Mouse (Mus musculus) fibroblast of lung, adult 2 months (primary cell): Measurements from ENCODE around the gene Fras1.

Source experiments
- DNase-seq: peaks from one replicate; pipeline ENCODE4 v3.0.0-alpha.2; 2011; ENCODE audit warnings: low read depth

Fras1 gene

GRCm38 (mm10) chr5:96405139-96405842 is 31.5 kb downstream of the Fras1 start:
- DNase-seq, result no peak

GRCm38 (mm10) chr5:96408291-96408690 is 34.5 kb downstream of the Fras1 start:
- no peak for DNase-seq

GRCm38 (mm10) chr5:96412754-96413394 is 39.1 kb downstream of the Fras1 start:
- DNase-seq, result no peak

DNA sequence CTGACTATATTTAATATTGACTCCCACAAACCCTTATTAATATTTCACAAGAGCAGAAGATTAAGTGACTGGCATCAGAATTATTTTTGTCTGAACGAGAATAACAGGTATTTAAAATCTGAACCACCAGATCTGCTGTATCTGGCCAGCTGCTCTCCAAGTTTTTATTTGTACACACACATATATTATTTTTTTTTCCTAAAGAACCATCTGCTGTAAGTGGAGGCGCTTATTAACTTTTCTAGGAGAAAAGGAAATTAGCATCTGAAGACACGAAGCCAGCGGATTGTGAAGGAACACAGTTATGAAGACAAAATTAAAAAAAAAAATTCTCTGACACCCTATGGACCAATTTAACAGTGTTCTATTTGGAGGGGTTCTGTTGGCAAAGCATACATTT is 43.4 kb downstream of the Fras1 start:
- DNase-seq, result no peak

DNA sequence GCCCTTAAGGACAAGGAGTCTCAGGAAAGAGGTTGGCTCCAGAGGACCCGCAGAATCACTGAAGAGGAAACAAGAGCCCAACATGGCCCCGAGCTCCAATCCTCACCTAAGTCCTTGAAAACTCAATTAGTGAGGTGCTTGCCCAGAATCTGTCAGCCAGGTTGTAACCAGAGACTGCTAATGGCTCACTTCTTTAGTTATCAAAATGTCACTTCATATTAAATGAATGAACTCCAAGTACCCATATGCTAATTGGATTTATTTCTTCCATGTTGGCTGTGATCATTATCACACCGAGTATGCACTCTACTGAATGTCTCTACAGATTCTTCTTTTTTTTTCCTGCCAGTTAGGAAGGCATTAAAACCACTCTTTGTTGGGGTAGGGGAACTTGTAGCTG is 47.8 kb downstream of the Fras1 start:
- DNase-seq, result no peak

DNA sequence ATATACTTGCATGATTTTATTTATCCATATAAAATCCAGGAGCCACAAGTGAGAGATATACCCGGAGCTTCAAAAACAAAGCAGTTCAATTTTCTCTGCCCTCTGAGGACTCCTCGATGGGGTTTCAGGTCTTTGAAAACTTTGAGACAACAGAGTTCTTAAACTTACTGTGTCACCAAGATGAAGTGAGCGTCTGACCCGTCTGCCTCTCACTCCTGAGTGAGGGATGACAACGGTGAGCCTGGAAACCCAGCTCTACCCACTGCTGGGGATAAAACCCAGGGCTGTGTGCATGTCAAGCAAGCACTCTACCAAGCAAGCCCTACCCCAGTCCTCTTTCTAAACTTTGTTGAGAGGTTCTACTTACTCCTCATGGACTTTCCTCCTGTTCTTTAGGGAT is 49.0 kb downstream of the Fras1 start:
- DNase-seq, result no peak

GRCm38 (mm10) chr5:96425391-96425790 is 51.6 kb downstream of the Fras1 start:
- DNase-seq, result no peak

- DNase-seq, result no peak
Observed at GRCm38 (mm10) chr5:96429532-96430141, 55.9 kb downstream of the Fras1 start.

DNA sequence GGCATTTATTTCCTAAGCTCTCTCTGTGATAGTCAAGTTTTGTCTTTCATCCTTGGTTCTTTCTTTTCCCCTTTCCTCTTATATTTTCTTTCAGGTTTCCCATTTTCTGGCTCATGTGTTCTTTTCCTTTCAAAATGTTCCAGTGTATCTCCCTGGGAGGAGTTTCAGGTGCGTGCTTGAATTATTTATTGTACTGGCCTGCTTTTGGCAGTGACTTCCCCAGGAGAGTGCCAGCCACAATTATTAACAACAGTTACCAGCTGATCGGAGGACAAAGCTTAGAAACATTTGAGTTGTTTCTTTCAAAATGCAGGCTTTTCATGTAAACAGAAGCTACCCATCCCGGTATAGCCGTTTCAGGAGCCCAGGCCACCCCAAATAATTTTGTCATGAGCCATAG is 64.1 kb downstream of the Fras1 start:
- DNase-seq, result no peak

DNA sequence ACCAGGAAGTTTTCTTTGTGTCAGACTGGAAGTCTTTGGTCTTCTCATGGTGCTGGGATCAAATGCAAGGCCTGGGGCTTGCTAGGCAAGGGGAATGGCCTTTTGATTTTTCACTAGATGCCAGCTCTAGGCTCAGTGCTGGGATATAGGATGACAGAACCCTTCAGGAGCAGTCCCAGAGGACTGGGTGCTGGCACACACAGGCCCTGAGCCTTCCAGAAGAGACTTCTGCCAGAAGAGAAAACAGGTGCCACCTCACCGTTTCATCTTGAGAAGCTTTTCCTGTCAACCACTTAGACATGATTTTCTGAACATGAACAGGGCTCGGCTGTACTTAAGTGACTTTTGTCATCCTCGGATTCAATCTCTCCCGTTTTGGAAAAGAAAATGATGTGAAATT is 66.1 kb downstream of the Fras1 start:
- no peak for DNase-seq

DNA sequence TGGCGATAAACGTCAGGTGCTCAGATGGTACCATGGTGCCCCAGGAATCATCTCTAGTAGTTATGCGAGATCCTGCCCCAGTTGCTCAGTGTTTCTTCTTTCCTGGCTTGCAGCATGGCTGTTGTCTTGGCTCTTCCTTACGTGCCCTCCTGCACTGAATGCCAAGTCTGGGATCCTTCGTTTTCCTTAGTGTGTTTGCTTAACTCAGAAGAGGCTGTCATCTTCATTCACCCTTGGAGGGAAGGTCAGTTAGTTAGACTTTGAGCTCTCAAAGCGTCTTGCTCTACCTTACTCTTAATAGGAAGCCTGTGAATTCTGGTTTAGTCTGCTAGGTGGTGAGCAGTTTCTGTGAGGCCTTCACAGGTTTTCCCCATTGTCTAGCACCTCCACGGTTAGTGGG is 73.7 kb downstream of the Fras1 start:
- DNase-seq, result no peak

DNA sequence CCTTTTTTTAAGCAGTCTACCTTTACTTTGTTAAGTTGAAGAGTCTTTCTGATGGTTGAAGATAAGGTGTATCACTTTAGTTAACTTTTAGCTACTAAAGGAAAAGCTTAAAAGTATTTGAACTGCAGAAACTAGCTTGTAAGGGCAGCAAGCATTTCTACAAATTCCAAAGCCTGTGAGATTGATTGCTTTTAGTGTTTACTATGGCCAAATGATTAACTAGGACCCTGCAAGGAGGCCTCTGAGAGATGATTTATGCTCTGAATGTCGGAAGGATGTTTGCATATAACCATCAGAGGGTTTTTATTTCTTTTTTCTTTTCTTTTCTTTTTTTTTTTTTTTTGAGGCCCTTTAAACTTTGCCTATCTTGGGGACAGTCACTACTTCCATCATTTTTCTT is 78.3 kb downstream of the Fras1 start:
- no peak for DNase-seq

GRCm38 (mm10) chr5:96453386-96453785 is 79.6 kb downstream of the Fras1 start:
- no peak for DNase-seq

GRCm38 (mm10) chr5:96454422-96454821 is 80.7 kb downstream of the Fras1 start:
- DNase-seq, result no peak

- DNase-seq, result no peak
Observed at GRCm38 (mm10) chr5:96455241-96455640, 81.5 kb downstream of the Fras1 start.

DNA sequence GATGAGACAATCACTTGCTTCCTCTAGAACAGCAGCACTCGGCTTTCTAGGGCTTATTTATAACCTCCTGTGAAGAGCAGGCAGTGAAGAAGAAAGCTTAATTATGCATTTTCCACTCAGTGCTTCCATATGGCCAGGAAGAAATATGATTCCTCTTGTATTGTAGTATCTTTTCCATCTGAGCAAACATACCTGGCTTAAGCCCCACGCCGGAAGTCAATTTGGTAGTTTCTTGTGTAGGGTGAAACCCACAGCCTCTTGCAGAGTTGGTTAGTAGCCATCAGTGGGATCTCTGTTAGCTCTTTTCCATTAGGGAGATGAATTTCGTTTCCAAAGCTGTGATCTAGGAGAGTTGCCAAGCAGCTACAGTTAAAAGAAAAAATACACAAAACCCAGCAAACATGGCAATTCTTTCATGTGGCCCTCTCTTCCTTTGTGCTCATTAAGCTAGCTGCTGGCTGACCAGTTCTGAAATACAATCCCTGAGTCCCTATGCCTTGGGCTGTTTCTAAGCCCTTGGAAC is 83.7 kb downstream of the Fras1 start:
- DNase-seq, result no peak

- no peak for DNase-seq
Observed at GRCm38 (mm10) chr5:96459605-96460004, 85.8 kb downstream of the Fras1 start.

- DNase-seq, result no peak
Observed at GRCm38 (mm10) chr5:96462197-96462596, 88.4 kb downstream of the Fras1 start.

- no peak for DNase-seq
Observed at GRCm38 (mm10) chr5:96466461-96466860, 92.7 kb downstream of the Fras1 start.

- DNase-seq, result no peak
Observed at GRCm38 (mm10) chr5:96471995-96472394, 98.2 kb downstream of the Fras1 start.

DNA sequence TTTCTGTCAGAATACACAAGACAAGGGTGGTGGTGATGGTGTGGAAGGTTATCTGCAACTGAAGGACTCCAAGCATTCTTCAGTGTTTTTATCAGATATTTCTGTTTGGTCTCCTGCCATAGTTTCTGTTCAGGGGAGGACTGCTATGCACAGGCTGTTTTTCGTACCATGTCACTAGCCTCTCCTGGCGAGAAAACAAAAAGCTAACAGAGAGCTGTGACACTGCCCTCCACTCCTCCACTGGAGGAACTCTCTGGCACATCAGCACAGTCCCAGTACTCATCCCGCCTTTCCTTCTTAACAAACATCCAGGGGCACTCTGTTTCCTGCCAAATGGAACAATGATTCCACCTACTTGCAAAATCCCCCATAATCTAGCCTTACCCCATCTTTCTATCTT is 101.7 kb downstream of the Fras1 start:
- DNase-seq, result no peak

DNA sequence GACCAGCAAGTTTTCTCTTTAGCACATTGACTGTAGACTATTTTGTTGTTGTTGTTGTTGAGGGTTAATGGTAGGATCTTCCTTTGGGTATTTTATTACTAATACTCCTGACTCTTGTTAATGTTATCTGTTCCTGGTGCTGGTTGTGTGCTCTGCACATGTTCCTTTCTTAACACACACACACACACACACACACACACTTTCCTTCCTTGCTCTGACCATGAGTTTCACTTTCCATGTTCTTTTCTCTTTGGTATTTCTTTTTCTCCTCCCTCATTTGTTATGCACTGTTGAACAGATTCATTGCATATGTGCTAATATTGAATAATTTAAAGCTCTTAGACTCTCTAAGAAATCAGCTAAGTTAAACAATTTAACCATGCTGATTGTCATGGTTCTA is 105.2 kb downstream of the Fras1 start:
- DNase-seq, result no peak

- no peak for DNase-seq
Observed at GRCm38 (mm10) chr5:96481159-96481558, 107.4 kb downstream of the Fras1 start.
